Mouse (Mus musculus): ENCODE results near the gene Gm5478. TPM values are rescaled to one million over a fixed set of nuclear protein-coding genes. Genes with fewer than 3 reads are reported as not detected.

Gene Gm5478
- polyA plus RNA-seq (2017; shearing (Covaris generic)), result not detected

DNA sequence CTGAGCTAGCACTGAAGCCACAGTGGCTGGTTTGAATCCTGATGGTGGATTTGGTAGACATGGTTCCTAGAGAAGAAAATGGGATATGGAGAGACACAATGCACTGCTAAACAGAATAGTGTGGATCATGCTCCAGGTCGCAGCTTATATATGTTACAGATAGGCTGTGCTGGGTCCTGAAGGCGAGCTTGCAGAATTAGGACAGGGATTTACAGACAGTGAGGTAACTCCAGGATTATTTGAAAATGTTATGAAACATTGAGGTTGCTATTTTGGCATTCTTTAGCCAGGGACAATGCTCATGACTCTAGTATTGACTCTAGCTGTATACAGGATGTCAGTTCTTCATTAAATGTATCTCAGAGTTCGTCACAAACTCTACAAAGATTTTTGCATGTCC lies at the start of gene Gm5478:
Gene Gm5478 (minus strand): TSS at position 101 of the 400 bp plus-strand sequence.

GRCm38 (mm10) chr15:101694207-101694606 lies 47.0 kb upstream of the Gm5478 start, which contains the start of gene Krt6a:
Gene Krt6a (minus strand): TSS chr15:101694307.

GRCm38 (mm10) chr15:101680187-101680586 lies 33.0 kb upstream of the Gm5478 start, which contains the start of gene Krt6b:
Gene Krt6b (minus strand): TSS chr15:101680287.

GRCm38 (mm10) chr15:101627884-101628283 lies 19.3 kb downstream of the Gm5478 start, which contains the start of gene Gm5414:
Gene Gm5414 (minus strand): TSS chr15:101628188.

Other genes starting within 250 kb of the Gm5478 start
- gene Krt7, start 236.3 kb downstream of the Gm5478 start, polyA plus RNA-seq (2017; shearing (Covaris generic)), result not detected
- gene Krt87, start 208.6 kb downstream of the Gm5478 start, polyA plus RNA-seq (2017; shearing (Covaris generic)), result 0.37 TPM
- not detected for gene Krt88, start 199.6 kb downstream of the Gm5478 start, polyA plus RNA-seq (2017; shearing (Covaris generic))
- not detected for gene Krt81, start 183.6 kb downstream of the Gm5478 start, polyA plus RNA-seq (2017; shearing (Covaris generic))
- not detected for gene Krt86, start 173.9 kb downstream of the Gm5478 start, polyA plus RNA-seq (2017; shearing (Covaris generic))
- 4.1 TPM for gene Krt83, start 155.9 kb downstream of the Gm5478 start, polyA plus RNA-seq (2017; shearing (Covaris generic))
- gene Gm49425, start 130.1 kb downstream of the Gm5478 start, polyA plus RNA-seq (2017; shearing (Covaris generic)), result not detected
- not detected for gene Krt84, start 114.6 kb downstream of the Gm5478 start, polyA plus RNA-seq (2017; shearing (Covaris generic))
- gene Krt82, start 96.7 kb downstream of the Gm5478 start, polyA plus RNA-seq (2017; shearing (Covaris generic)), result not detected
- gene Krt90, start 84.4 kb downstream of the Gm5478 start, polyA plus RNA-seq (2017; shearing (Covaris generic)), result not detected
- not detected for gene Krt75, start 73.5 kb downstream of the Gm5478 start, polyA plus RNA-seq (2017; shearing (Covaris generic))
- not detected for gene Gm5414, start 19.2 kb downstream of the Gm5478 start, polyA plus RNA-seq (2017; shearing (Covaris generic))
- not detected for gene Krt6b, start 32.9 kb upstream of the Gm5478 start, polyA plus RNA-seq (2017; shearing (Covaris generic))
- gene Krt6a, start 46.9 kb upstream of the Gm5478 start, polyA plus RNA-seq (2017; shearing (Covaris generic)), result not detected
- gene Krt5, start 65.5 kb upstream of the Gm5478 start, polyA plus RNA-seq (2017; shearing (Covaris generic)), result not detected
- gene Krt71, start 95.7 kb upstream of the Gm5478 start, polyA plus RNA-seq (2017; shearing (Covaris generic)), result not detected
- gene Krt72, start 139.1 kb upstream of the Gm5478 start, polyA plus RNA-seq (2017; shearing (Covaris generic)), result not detected
- not detected for gene Krt73, start 155.0 kb upstream of the Gm5478 start, polyA plus RNA-seq (2017; shearing (Covaris generic))
- gene Krt2, start 170.8 kb upstream of the Gm5478 start, polyA plus RNA-seq (2017; shearing (Covaris generic)), result not detected
- not detected for gene Krt1, start 203.4 kb upstream of the Gm5478 start, polyA plus RNA-seq (2017; shearing (Covaris generic))
- gene Krt77, start 222.3 kb upstream of the Gm5478 start, polyA plus RNA-seq (2017; shearing (Covaris generic)), result not detected
- not detected for gene Krt76, start 245.5 kb upstream of the Gm5478 start, polyA plus RNA-seq (2017; shearing (Covaris generic))

Measured in CD4-positive, CD25-positive, alpha-beta regulatory T cell, adult 9 weeks (primary cell).